Mouse (Mus musculus) heart, adult 8-10 months (tissue): ENCODE measurements around the gene Iars2. TPM values are rescaled to one million over a fixed set of nuclear protein-coding genes. Genes with fewer than 3 reads are reported as not detected.

Source experiments
- microRNA-seq: library from miRNA; unstranded; fragments of <30 nt; microRNA quantifications from one replicate; pipeline ENCODE4 v1.2.0, GENCODE M21; 2022
- total RNA-seq, 4 experiments: library from RNA; stranded (reverse); gene quantifications; 2 replicates each; pipeline ENCODE4 v1.2.4; 2022

The Iars2 gene
- total RNA-seq, 4 experiments from 2014 or later: 77.9 to 85.2 (median 83.3) TPM

Small RNAs within 50 kb of the gene (microRNA-seq; reads per million reads assigned to microRNA genes)
- gene Mir194-1: 25.8 reads per million, percentile 40 among the genes with 10 or more reads in this experiment
- gene Mir215: 77.3 reads per million, percentile 55 among the genes with 10 or more reads in this experiment
- gene Mir664: 111 reads per million, percentile 61 among the genes with 10 or more reads in this experiment

Other genes with a start within 250 kb of the Iars2 start
- 10 to 100 TPM; 19.6 to 23.0 (median 20.8) TPM for gene Rab3gap2, start 125.3 kb downstream of the Iars2 start, total RNA-seq
- gene Bpnt1, start 2.8 kb upstream of the Iars2 start, total RNA-seq: 10 to 100 TPM; 21.7 to 37.3 (median 30.3) TPM
- 10 to 100 TPM; 75.6 to 98.6 (median 80.3) TPM for gene Eprs, start 33.6 kb upstream of the Iars2 start, total RNA-seq
- gene Slc30a10, start 125.5 kb upstream of the Iars2 start, total RNA-seq: not detected